Comparison of ENCODE assay signal across 14 mouse cellular contexts in genomic region chr12:73450541-73450940, GRCm38 (mm10).
DNase-seq lines count a peak whose midpoint lies in the region; ATAC-seq and TF ChIP-seq lines count a peak whose summit lies in the region.
"Had no signal": no experiment of that assay in that cellular context is flagged by ENCODE, and none has a peak within 500 bp of the region (broad histone marks: within the 10 kb centered on the region; RNA-seq: fewer than 3 reads in every experiment).

No protein-coding gene starts in this region.

- no peaks in the 10 kb centered on the region for H3K4me1 ChIP-seq in midbrain, postnatal 0 days (ENCODE audit: insufficient read depth, low read length)
- 0 out of 2 replicates have a peak, but pooled peaks cover 2% of the 10 kb centered on the region for H3K4me1 ChIP-seq in midbrain, embryonic 15.5 days
- H3K4me1 ChIP-seq: midbrain, embryonic 13.5 days had no signal

- 0 out of 2 replicates have a peak, but pooled peaks have one; percentile 17 for ATAC-seq in cerebellum, adult (ENCODE audit: insufficient number of reproducible peaks, low FRiP score, low TSS enrichment)
- no peak for ATAC-seq in midbrain, postnatal 0 days (ENCODE audit: low FRiP score)
- no peak for ATAC-seq in midbrain, embryonic 15.5 days (replicated peaks)
- ATAC-seq in frontal cortex, adult (ENCODE audit: low TSS enrichment): no peak
- ATAC-seq: forebrain, postnatal 0 days; intestine, embryonic 15.5 days; midbrain, embryonic 13.5 days had no signal

- DNase-seq in cerebellum, adult 18-20 months: no peak
- peak; percentile 91 for DNase-seq in heart, adult 11 months
- no peak for DNase-seq in heart, adult 8-10 months (ENCODE audit: low spot score)
- peak; percentile 17 for DNase-seq in midbrain, postnatal 0 days (ENCODE audit: low spot score)
- no peak for DNase-seq in T-cell, adult 2 months (ENCODE audit: low spot score)
- DNase-seq: forebrain, postnatal 0 days had no signal

- H3K9ac ChIP-seq in midbrain, postnatal 0 days (replicated peaks; ENCODE audit: low read length, poor library complexity, severe bottlenecking): no peak overlapping the region
- no peak overlapping the region for H3K9ac ChIP-seq in midbrain, embryonic 15.5 days
- H3K9ac ChIP-seq: embryonic facial prominence, embryonic 13.5 days; forebrain, postnatal 0 days; heart, embryonic 15.5 days; intestine, embryonic 15.5 days; midbrain, embryonic 13.5 days had no signal

- H3K27me3 ChIP-seq in midbrain, postnatal 0 days (ENCODE audit: insufficient read depth, low read length): no peaks in the 10 kb centered on the region
- H3K27me3 ChIP-seq in midbrain, embryonic 15.5 days (replicated peaks): no peaks in the 10 kb centered on the region
- H3K27me3 ChIP-seq: heart, embryonic 15.5 days; midbrain, embryonic 13.5 days had no signal

- H3K27ac ChIP-seq in midbrain, postnatal 0 days (ENCODE audit: low read depth, low read length): no peak overlapping the region
- no peak overlapping the region for H3K27ac ChIP-seq in midbrain, embryonic 15.5 days
- H3K27ac ChIP-seq: embryonic facial prominence, embryonic 13.5 days; heart, embryonic 15.5 days; intestine, embryonic 15.5 days; midbrain, embryonic 13.5 days had no signal

- H3K4me2 ChIP-seq in midbrain, postnatal 0 days (ENCODE audit: low read depth, low read length, poor library complexity, severe bottlenecking): no peak overlapping the region
- no peak overlapping the region for H3K4me2 ChIP-seq in midbrain, embryonic 15.5 days
- H3K4me2 ChIP-seq: embryonic facial prominence, embryonic 13.5 days; heart, embryonic 15.5 days; intestine, embryonic 15.5 days; midbrain, embryonic 13.5 days had no signal

- H3K4me3 ChIP-seq in midbrain, postnatal 0 days (ENCODE audit: low read depth, low read length): no peak overlapping the region
- H3K4me3 ChIP-seq in midbrain, embryonic 15.5 days: no peak overlapping the region
- H3K4me3 ChIP-seq: embryonic facial prominence, embryonic 13.5 days; heart, embryonic 15.5 days; intestine, embryonic 15.5 days; midbrain, embryonic 13.5 days; myocyte had no signal

- no peaks in the 10 kb centered on the region for H3K9me3 ChIP-seq in midbrain, postnatal 0 days (ENCODE audit: low read length)
- no peaks in the 10 kb centered on the region for H3K9me3 ChIP-seq in midbrain, embryonic 15.5 days
- H3K9me3 ChIP-seq: embryonic facial prominence, embryonic 13.5 days; heart, embryonic 15.5 days; intestine, embryonic 15.5 days; midbrain, embryonic 13.5 days had no signal

- H3K36me3 ChIP-seq in midbrain, postnatal 0 days (ENCODE audit: insufficient read depth, low read length): no peaks in the 10 kb centered on the region
- H3K36me3 ChIP-seq in midbrain, embryonic 15.5 days (replicated peaks): no peaks in the 10 kb centered on the region
- H3K36me3 ChIP-seq: embryonic facial prominence, embryonic 13.5 days; heart, embryonic 15.5 days; intestine, embryonic 15.5 days; midbrain, embryonic 13.5 days had no signal

- 76% methylated on average over 4 of the region's 4 CpGs for WGBS in midbrain, postnatal 0 days
- WGBS in midbrain, embryonic 15.5 days: 77% methylated on average over 4 of the region's 4 CpGs

- no peak for TF ChIP-seq CTCF in midbrain, postnatal 0 days (IDR thresholded peaks at IDR 0.05)

Comparison
In these comparisons a context has a peak if more than half of its experiments do, and no peak if none do; other contexts are left out.
1. DNase-seq: peak in heart, adult 11 months (single experiment) and midbrain, postnatal 0 days (single experiment); none in cerebellum, adult 18-20 months (0 of 2), heart, adult 8-10 months (single experiment) and T-cell, adult 2 months (single experiment).